Mouse (Mus musculus) heart, postnatal 25 days (tissue): ENCODE results near the gene Cdh24. TPM values are rescaled to one million over a fixed set of nuclear protein-coding genes. Genes with fewer than 3 reads are reported as not detected.

Source experiments
- DNase-seq: peaks from one replicate; pipeline ENCODE4 v3.0.0; 2022; ENCODE audit warnings: low spot score
- intact Hi-C: fragments of 180-260 bp; cut with DNase I; formaldehyde crosslinking; loops from one replicate; pipeline ENCODE4 v1.15.1; 2025
- total RNA-seq, 2 experiments: library from RNA; stranded (reverse); gene quantifications; 2 replicates each; pipeline ENCODE4 v1.2.3; 2021

The Cdh24 gene
- under 1 TPM; 0.31 to 0.39 TPM for total RNA-seq

GRCm38 (mm10) chr14:54641305-54641969, at the start of gene Cdh24:
Cdh24 (minus strand) TSS chr14:54641364.
- intact Hi-C loops, result loop anchor here (1.0 to 10.0 kb wide), 2 partner anchors 72 to 417 kb away; no protein-coding TSS in a partner anchor
- peak; percentile 77 for DNase-seq

- DNase-seq, result no peak
- intact Hi-C loops, result loop anchor here (5.0 kb wide), 1 partner anchor 35 kb away; no protein-coding TSS in a partner anchor
Observed at GRCm38 (mm10) chr14:54687251-54687650, 46.1 kb upstream of the Cdh24 start.

- intact Hi-C loops, result loop anchor here (5.0 kb wide), 1 partner anchor 34 kb away; no protein-coding TSS in a partner anchor
Observed at GRCm38 (mm10) chr14:54686522-54687143, 45.5 kb upstream of the Cdh24 start, which contains the start of gene Acin1. Acin1 (minus strand) TSS chr14:54686931.

GRCm38 (mm10) chr14:54686063-54686521, 44.9 kb upstream of the Cdh24 start, which contains the start of gene 1700123O20Rik:
1700123O20Rik (plus strand) TSS chr14:54686216.
- intact Hi-C loops, result loop anchor here (5.0 kb wide), 1 partner anchor 34 kb away; no protein-coding TSS in a partner anchor
- no peak for DNase-seq

More at GRCm38 (mm10) chr14:54686522-54687143, 45.5 kb upstream of the Cdh24 start, which contains the start of gene Acin1:
- peak; percentile 100 for DNase-seq

GRCm38 (mm10) chr14:54685471-54685870, 44.3 kb upstream of the Cdh24 start:
- intact Hi-C loops, result loop anchor here (5.0 kb wide), 1 partner anchor 33 kb away; no protein-coding TSS in a partner anchor
- DNase-seq, result no peak

- intact Hi-C loops, result no loop called here
- DNase-seq, result no peak
Observed at GRCm38 (mm10) chr14:54682396-54682795, 41.2 kb upstream of the Cdh24 start.

- intact Hi-C loops, result no loop called here
- DNase-seq, result no peak
Observed at GRCm38 (mm10) chr14:54678657-54679304, 37.6 kb upstream of the Cdh24 start.

- intact Hi-C loops, result no loop called here
- DNase-seq, result no peak
Observed at GRCm38 (mm10) chr14:54676290-54676689, 35.1 kb upstream of the Cdh24 start.

GRCm38 (mm10) chr14:54674317-54674716, 33.2 kb upstream of the Cdh24 start:
- no peak for DNase-seq
- intact Hi-C loops, result no loop called here

- intact Hi-C loops, result no loop called here
- no peak for DNase-seq
Observed at GRCm38 (mm10) chr14:54669381-54669780, 28.2 kb upstream of the Cdh24 start.

GRCm38 (mm10) chr14:54664477-54665222, 23.5 kb upstream of the Cdh24 start:
- DNase-seq, result no peak
- intact Hi-C loops, result no loop called here

- DNase-seq, result no peak
- intact Hi-C loops, result loop anchor here (2.0 kb wide), 1 partner anchor 41 kb away; no protein-coding TSS in a partner anchor
Observed at GRCm38 (mm10) chr14:54660009-54660408, 18.8 kb upstream of the Cdh24 start.

- intact Hi-C loops, result loop anchor here (5.0 kb wide), 1 partner anchor 34 kb away; the partner anchor contains the start of genes 1700123O20Rik and Acin1
- DNase-seq, result peak; percentile 75
Observed at GRCm38 (mm10) chr14:54653496-54653895, 12.3 kb upstream of the Cdh24 start.

- DNase-seq, result no peak
- intact Hi-C loops, result loop anchor here (5.0 kb wide), 1 partner anchor 35 kb away; the partner anchor contains the start of genes 1700123O20Rik and Acin1
Observed at GRCm38 (mm10) chr14:54652787-54653186, 11.6 kb upstream of the Cdh24 start.

GRCm38 (mm10) chr14:54651556-54651955, 10.4 kb upstream of the Cdh24 start:
- no peak for DNase-seq
- intact Hi-C loops, result loop anchor here (2.0 to 5.0 kb wide), 2 partner anchors 36 to 49 kb away; partner anchors contain the start of genes 1700123O20Rik and Acin1

- peak; percentile 53 for DNase-seq
- intact Hi-C loops, result loop anchor here (2.0 to 5.0 kb wide), 2 partner anchors 36 to 50 kb away; partner anchors contain the start of genes 1700123O20Rik and Acin1
Observed at GRCm38 (mm10) chr14:54650621-54651454, 9.7 kb upstream of the Cdh24 start.

GRCm38 (mm10) chr14:54647900-54648299, 6.7 kb upstream of the Cdh24 start:
- DNase-seq, result no peak
- intact Hi-C loops, result loop anchor here (10.0 kb wide), 1 partner anchor 423 kb away; no protein-coding TSS in a partner anchor
